ENCODE assay signal across 28 mouse cellular contexts in the genomic region with DNA sequence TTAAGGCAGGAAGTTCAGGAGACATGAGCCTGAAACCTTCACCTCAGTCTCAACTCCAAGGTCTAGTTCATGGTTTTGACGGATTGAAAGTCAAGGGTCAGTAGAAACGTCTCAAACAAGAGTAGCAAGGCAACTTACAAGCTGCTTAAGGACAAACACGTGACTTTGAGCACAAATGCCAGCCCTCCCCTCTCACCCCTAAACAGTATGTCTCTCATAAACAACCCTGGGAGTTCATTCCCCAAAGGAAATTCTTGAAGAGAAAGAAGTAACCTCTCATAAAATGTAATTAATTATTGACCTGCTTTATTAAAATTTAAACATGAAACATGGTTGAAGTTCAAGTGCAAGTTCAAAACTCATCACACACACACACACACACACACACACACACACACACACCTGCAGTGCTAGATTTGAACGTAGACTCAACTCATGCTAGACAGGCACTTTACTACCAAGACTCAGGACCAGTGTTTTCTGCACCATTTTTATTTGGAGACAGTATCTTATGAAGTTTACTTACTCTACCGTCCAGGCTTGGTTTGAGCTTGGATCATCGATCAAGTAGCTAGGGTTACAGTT. TPM values are rescaled to one million over a fixed set of nuclear protein-coding genes. Genes with fewer than 3 reads are reported as not detected.
DNase-seq lines count a peak whose midpoint lies in the region; ATAC-seq lines count a peak whose summit lies in the region.
"Had no signal": no experiment of that assay in that cellular context is flagged by ENCODE, and none has a peak within 500 bp of the region (broad histone marks: within the 10 kb centered on the region; RNA-seq: fewer than 3 reads in every experiment).

No protein-coding gene starts in this region.

- no peak overlapping the region for H3K4me2 ChIP-seq in midbrain, embryonic 11.5 days
- H3K4me2 ChIP-seq: embryonic facial prominence, embryonic 15.5 days; forebrain, embryonic 15.5 days; heart, embryonic 12.5 days; liver, embryonic 13.5 days; lung, embryonic 15.5 days; neural tube, embryonic 13.5 days had no signal

- no peaks in the 10 kb centered on the region for H3K36me3 ChIP-seq in midbrain, embryonic 10.5 days
- no peaks in the 10 kb centered on the region for H3K36me3 ChIP-seq in midbrain, embryonic 11.5 days (ENCODE audit: control insufficient read depth, insufficient read depth, low read length)
- H3K36me3 ChIP-seq: embryonic facial prominence, embryonic 15.5 days; forebrain, embryonic 15.5 days; heart, embryonic 12.5 days; lung, embryonic 15.5 days; neural tube, embryonic 13.5 days had no signal

- peaks cover 20% of the 10 kb centered on the region for H3K4me1 ChIP-seq in midbrain, embryonic 10.5 days
- H3K4me1 ChIP-seq in midbrain, embryonic 11.5 days (ENCODE audit: control insufficient read depth, insufficient read depth, low read length), result peaks cover 4% of the 10 kb centered on the region; the same call in 1 of the 2 replicates

- peak; percentile 43 for DNase-seq in heart, adult 11 months
- no peak for DNase-seq in heart, postnatal 4 days
- DNase-seq in midbrain, embryonic 10.5 days (ENCODE audit: low spot score), result no peak
- no peak for DNase-seq in midbrain, embryonic 11.5 days (ENCODE audit: low spot score, missing footprints)
- DNase-seq in kidney, postnatal 25 days, result peak; percentile 66 to 78
- DNase-seq in spleen, adult 12 weeks (ENCODE audit: low spot score), result no peak
- DNase-seq in right cerebral cortex, postnatal 25 days, result no peak
- DNase-seq: adrenal gland, postnatal 14 days; cerebellum, adult 9-10 months; gastrocnemius, postnatal 14 days; heart, adult 18-20 months; heart, postnatal 10 days; liver, embryonic 13.5 days; retina, postnatal 1 day; right cerebral cortex, postnatal 4 days; thymus, adult 18-20 months; thymus, postnatal 4 days had no signal

- 83% methylated on average over 6 of the region's 6 CpGs for WGBS in midbrain, embryonic 10.5 days
- 86% methylated on average over 6 of the region's 6 CpGs for WGBS in midbrain, embryonic 11.5 days

- H3K27ac ChIP-seq in midbrain, embryonic 10.5 days (replicated peaks), result 0 out of 2 replicates have a peak overlapping the region, but pooled peaks have one; percentile 9
- no peak overlapping the region for H3K27ac ChIP-seq in midbrain, embryonic 11.5 days (ENCODE audit: low read depth, low read length)
- H3K27ac ChIP-seq: embryonic facial prominence, embryonic 15.5 days; forebrain, embryonic 15.5 days; liver, embryonic 13.5 days; lung, embryonic 15.5 days; neural tube, embryonic 13.5 days had no signal

- no peak overlapping the region for H3K9ac ChIP-seq in midbrain, embryonic 11.5 days (ENCODE audit: low read length)
- H3K9ac ChIP-seq: embryonic facial prominence, embryonic 15.5 days; forebrain, embryonic 15.5 days; heart, embryonic 12.5 days; liver, embryonic 13.5 days; lung, embryonic 15.5 days; neural tube, embryonic 13.5 days had no signal

- no peak for ATAC-seq in midbrain, embryonic 11.5 days (ENCODE audit: low FRiP score)
- ATAC-seq: forebrain, embryonic 15.5 days; intestine, postnatal 0 days; midbrain, embryonic 16.5 days had no signal

- no peaks in the 10 kb centered on the region for H3K27me3 ChIP-seq in midbrain, embryonic 10.5 days (ENCODE audit: low read depth, poor library complexity, severe bottlenecking)
- H3K27me3 ChIP-seq in midbrain, embryonic 11.5 days (ENCODE audit: control insufficient read depth, insufficient read depth, low read length), result no peaks in the 10 kb centered on the region
- H3K27me3 ChIP-seq: embryonic facial prominence, embryonic 15.5 days; forebrain, embryonic 15.5 days; heart, embryonic 12.5 days; liver, embryonic 13.5 days; lung, embryonic 15.5 days; neural tube, embryonic 13.5 days had no signal

- H3K9me3 ChIP-seq in midbrain, embryonic 10.5 days (replicated peaks), result no peaks in the 10 kb centered on the region
- no peaks in the 10 kb centered on the region for H3K9me3 ChIP-seq in midbrain, embryonic 11.5 days (ENCODE audit: control insufficient read depth, low read length)
- H3K9me3 ChIP-seq: embryonic facial prominence, embryonic 15.5 days; forebrain, embryonic 15.5 days; heart, embryonic 12.5 days; liver, embryonic 13.5 days; lung, embryonic 15.5 days; neural tube, embryonic 13.5 days had no signal

- no peak overlapping the region for H3K4me3 ChIP-seq in midbrain, embryonic 10.5 days
- H3K4me3 ChIP-seq in midbrain, embryonic 11.5 days (ENCODE audit: low read depth, low read length), result no peak overlapping the region
- H3K4me3 ChIP-seq: embryonic facial prominence, embryonic 15.5 days; forebrain, embryonic 15.5 days; heart, embryonic 12.5 days; liver, embryonic 13.5 days; lung, embryonic 15.5 days; myocyte; neural tube, embryonic 13.5 days had no signal

RNA-seq across cellular contexts. Expression of gene Hist1h1t, which starts 1.7 kb away (rescaled TPM):
- total RNA-seq in heart, postnatal 4 days (2021), result 1 to 10 TPM; 1.6 to 1.8 TPM
- polyA plus RNA-seq in midbrain, embryonic 10.5 days (2016; fragmentation: Nextera tagmentation; extraction: Ambion mirVana), result not detected in 2 replicates
- polyA plus RNA-seq in midbrain, embryonic 11.5 days (2014; fragmentation: Nextera tagmentation; extraction: Ambion mirVana), result not detected in 2 replicates
- total RNA-seq: gastrocnemius, postnatal 14 days; heart, adult 18-20 months; left cerebral cortex, adult 18-20 months; left cerebral cortex, postnatal 25 days had no signal
- polyA plus RNA-seq: embryonic facial prominence, embryonic 15.5 days; forebrain, embryonic 15.5 days; heart, embryonic 12.5 days; hindbrain, embryonic 11.5 days; intestine, postnatal 0 days; liver, embryonic 13.5 days; midbrain, embryonic 16.5 days; neural tube, embryonic 13.5 days had no signal

RNA-seq across cellular contexts. Expression of gene Hist1h4c, which starts 4.3 kb away (rescaled TPM):
- total RNA-seq in heart, postnatal 4 days (2021), result 100 to 1,000 TPM; 167 to 175 TPM
- polyA plus RNA-seq in midbrain, embryonic 10.5 days (2016; fragmentation: Nextera tagmentation; extraction: Ambion mirVana), result 4.9 and 5.1 TPM in 2 replicates
- 5.3 and 6.4 TPM in 2 replicates for polyA plus RNA-seq in midbrain, embryonic 11.5 days (2014; fragmentation: Nextera tagmentation; extraction: Ambion mirVana)

RNA-seq across cellular contexts. Expression of gene Hist1h2bc, which starts 9.9 kb away (rescaled TPM):
- 10 to 100 TPM; 44.8 to 56.0 TPM for total RNA-seq in heart, postnatal 4 days (2021)
- 22.1 and 23.9 TPM in 2 replicates for polyA plus RNA-seq in midbrain, embryonic 10.5 days (2016; fragmentation: Nextera tagmentation; extraction: Ambion mirVana)
- 25.3 and 25.7 TPM in 2 replicates for polyA plus RNA-seq in midbrain, embryonic 11.5 days (2014; fragmentation: Nextera tagmentation; extraction: Ambion mirVana)

RNA-seq across cellular contexts. Expression of gene Hist1h2ac, which starts 10.2 kb away (rescaled TPM):
- 10 to 100 TPM; 11.4 to 11.7 TPM for total RNA-seq in heart, postnatal 4 days (2021)
- 1.3 TPM in 2 replicates for polyA plus RNA-seq in midbrain, embryonic 10.5 days (2016; fragmentation: Nextera tagmentation; extraction: Ambion mirVana)
- polyA plus RNA-seq in midbrain, embryonic 11.5 days (2014; fragmentation: Nextera tagmentation; extraction: Ambion mirVana), result 0.83 and 1.1 TPM in 2 replicates

RNA-seq across cellular contexts. Expression of gene Hfe, which starts 16.7 kb away (rescaled TPM):
- 10 to 100 TPM; 19.7 to 21.0 TPM for total RNA-seq in heart, postnatal 4 days (2021)
- polyA plus RNA-seq in midbrain, embryonic 10.5 days (2016; fragmentation: Nextera tagmentation; extraction: Ambion mirVana), result 2.3 and 2.5 TPM in 2 replicates
- polyA plus RNA-seq in midbrain, embryonic 11.5 days (2014; fragmentation: Nextera tagmentation; extraction: Ambion mirVana), result 2.7 and 3.3 TPM in 2 replicates

Comparison
In these comparisons a context has a peak if more than half of its experiments do, and no peak if none do; other contexts are left out.
1. DNase-seq: peak in heart, adult 11 months (single experiment) and kidney, postnatal 25 days (2 of 2); none in heart, postnatal 4 days (single experiment), midbrain, embryonic 10.5 days (single experiment), midbrain, embryonic 11.5 days (single experiment), spleen, adult 12 weeks (single experiment) and right cerebral cortex, postnatal 25 days (single experiment).